Mouse (Mus musculus): ENCODE measurements around the gene Abat. TPM values are rescaled to one million over a fixed set of nuclear protein-coding genes. Genes with fewer than 3 reads are reported as not detected.

The Abat gene
- polyA plus RNA-seq, 1 experiment, result 15.9 TPM

- Histone ChIP-seq H3K4me3 (ENCODE audit: insufficient read depth, low read length) (no peak overlapping the region), H3K4me1 (ENCODE audit: control insufficient read depth, insufficient read depth, low read length) (no peaks in the 10 kb centered on the region), H3K27ac (ENCODE audit: insufficient read depth, low read length) (no peak overlapping the region)
- no peak for TF ChIP-seq CTCF (IDR thresholded peaks at IDR 0.05; ENCODE audit: borderline replicate concordance, insufficient read depth, low read length)
- no peak for TF ChIP-seq POLR2A (IDR thresholded peaks at IDR 0.05; ENCODE audit: low read depth, low read length)
Measured at GRCm38 (mm10) chr16:8570901-8571615, 57.8 kb downstream of the Abat start.

GRCm38 (mm10) chr16:8573041-8573440 is 59.8 kb downstream of the Abat start:
- no peak overlapping the region for H3K27ac ChIP-seq (ENCODE audit: insufficient read depth, low read length)
- TF ChIP-seq CTCF (IDR thresholded peaks at IDR 0.05; ENCODE audit: borderline replicate concordance, insufficient read depth, low read length), result no peak
- TF ChIP-seq POLR2A (IDR thresholded peaks at IDR 0.05; ENCODE audit: low read depth, low read length), result no peak
- H3K4me1 ChIP-seq (ENCODE audit: control insufficient read depth, insufficient read depth, low read length), result no peaks in the 10 kb centered on the region
- no peak overlapping the region for H3K4me3 ChIP-seq (ENCODE audit: insufficient read depth, low read length)

GRCm38 (mm10) chr16:8573751-8574150 is 60.5 kb downstream of the Abat start:
- TF ChIP-seq CTCF (IDR thresholded peaks at IDR 0.05; ENCODE audit: borderline replicate concordance, insufficient read depth, low read length), result no peak
- TF ChIP-seq POLR2A (IDR thresholded peaks at IDR 0.05; ENCODE audit: low read depth, low read length), result no peak
- Histone ChIP-seq H3K27ac (ENCODE audit: insufficient read depth, low read length) (no peak overlapping the region), H3K4me3 (ENCODE audit: insufficient read depth, low read length) (no peak overlapping the region), H3K4me1 (ENCODE audit: control insufficient read depth, insufficient read depth, low read length) (no peaks in the 10 kb centered on the region)

- H3K4me3 ChIP-seq (ENCODE audit: insufficient read depth, low read length), result no peak overlapping the region
- H3K4me1 ChIP-seq (ENCODE audit: control insufficient read depth, insufficient read depth, low read length), result no peaks in the 10 kb centered on the region
- no peak for TF ChIP-seq POLR2A (IDR thresholded peaks at IDR 0.05; ENCODE audit: low read depth, low read length)
- no peak for TF ChIP-seq CTCF (IDR thresholded peaks at IDR 0.05; ENCODE audit: borderline replicate concordance, insufficient read depth, low read length)
- H3K27ac ChIP-seq (ENCODE audit: insufficient read depth, low read length), result no peak overlapping the region
Measured at GRCm38 (mm10) chr16:8574316-8574715, 61.1 kb downstream of the Abat start.

DNA sequence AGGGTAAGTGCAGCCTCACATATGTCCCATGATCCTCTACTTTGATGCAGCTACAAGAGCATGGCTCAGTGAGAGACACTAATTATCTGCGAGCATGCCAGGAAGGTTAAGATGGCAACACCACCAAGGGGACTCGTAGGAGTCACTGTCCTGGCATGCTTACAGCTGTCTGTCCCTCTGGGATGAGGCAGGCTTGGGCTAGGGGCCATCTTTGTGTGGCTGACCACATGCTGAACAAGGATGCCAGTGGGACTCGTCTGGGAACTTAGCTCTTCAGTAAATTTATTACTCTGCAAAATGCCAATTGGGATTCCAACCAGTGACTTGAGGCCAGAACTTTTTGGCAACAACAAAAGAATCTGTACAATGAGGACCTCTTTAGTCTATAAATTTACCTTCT is 62.9 kb downstream of the Abat start:
- TF ChIP-seq CTCF (IDR thresholded peaks at IDR 0.05; ENCODE audit: borderline replicate concordance, insufficient read depth, low read length), result no peak
- TF ChIP-seq POLR2A (IDR thresholded peaks at IDR 0.05; ENCODE audit: low read depth, low read length), result no peak
- no peaks in the 10 kb centered on the region for H3K4me1 ChIP-seq (ENCODE audit: control insufficient read depth, insufficient read depth, low read length)
- H3K4me3 ChIP-seq (ENCODE audit: insufficient read depth, low read length), result no peak overlapping the region
- no peak overlapping the region for H3K27ac ChIP-seq (ENCODE audit: insufficient read depth, low read length)

- H3K4me1 ChIP-seq (ENCODE audit: control insufficient read depth, insufficient read depth, low read length), result no peaks in the 10 kb centered on the region
- H3K27ac ChIP-seq (ENCODE audit: insufficient read depth, low read length), result no peak overlapping the region
- no peak for TF ChIP-seq CTCF (IDR thresholded peaks at IDR 0.05; ENCODE audit: borderline replicate concordance, insufficient read depth, low read length)
- no peak for TF ChIP-seq POLR2A (IDR thresholded peaks at IDR 0.05; ENCODE audit: low read depth, low read length)
- H3K4me3 ChIP-seq (ENCODE audit: insufficient read depth, low read length), result no peak overlapping the region
Measured at GRCm38 (mm10) chr16:8576901-8577300, 63.7 kb downstream of the Abat start.

DNA sequence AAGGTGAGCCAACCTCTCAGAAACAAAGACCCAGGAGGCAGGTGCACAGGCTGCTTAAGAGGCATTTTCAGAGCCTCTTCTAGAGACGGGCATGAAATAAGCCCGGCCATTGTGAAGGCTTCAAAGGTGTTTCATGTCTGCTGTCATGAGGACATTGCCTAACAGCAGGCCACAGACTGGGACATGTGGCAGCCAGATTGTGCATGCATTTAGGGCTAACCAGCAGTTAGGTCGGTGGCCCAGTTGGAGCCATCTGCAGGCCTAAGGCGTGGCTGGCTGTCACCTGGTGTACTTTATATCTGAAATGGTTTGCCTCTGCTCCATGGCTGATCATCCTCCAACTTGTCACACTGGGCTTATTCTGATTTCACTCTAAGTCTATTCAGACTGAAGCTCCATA is 65.1 kb downstream of the Abat start:
- TF ChIP-seq POLR2A (IDR thresholded peaks at IDR 0.05; ENCODE audit: low read depth, low read length) (no peak), CTCF (IDR thresholded peaks at IDR 0.05; ENCODE audit: borderline replicate concordance, insufficient read depth, low read length) (no peak)
- no peaks in the 10 kb centered on the region for H3K4me1 ChIP-seq (ENCODE audit: control insufficient read depth, insufficient read depth, low read length)
- no peak overlapping the region for H3K4me3 ChIP-seq (ENCODE audit: insufficient read depth, low read length)
- H3K27ac ChIP-seq (ENCODE audit: insufficient read depth, low read length), result no peak overlapping the region

- no peaks in the 10 kb centered on the region for H3K4me1 ChIP-seq (ENCODE audit: control insufficient read depth, insufficient read depth, low read length)
- no peak overlapping the region for H3K27ac ChIP-seq (ENCODE audit: insufficient read depth, low read length)
- H3K4me3 ChIP-seq (ENCODE audit: insufficient read depth, low read length), result no peak overlapping the region
- TF ChIP-seq CTCF (IDR thresholded peaks at IDR 0.05; ENCODE audit: borderline replicate concordance, insufficient read depth, low read length), result no peak
- TF ChIP-seq POLR2A (IDR thresholded peaks at IDR 0.05; ENCODE audit: low read depth, low read length), result no peak
Measured at GRCm38 (mm10) chr16:8579546-8579945, 66.3 kb downstream of the Abat start.

- TF ChIP-seq CTCF (IDR thresholded peaks at IDR 0.05; ENCODE audit: borderline replicate concordance, insufficient read depth, low read length) (no peak), POLR2A (IDR thresholded peaks at IDR 0.05; ENCODE audit: low read depth, low read length) (no peak)
- no peak overlapping the region for H3K27ac ChIP-seq (ENCODE audit: insufficient read depth, low read length)
- no peaks in the 10 kb centered on the region for H3K4me1 ChIP-seq (ENCODE audit: control insufficient read depth, insufficient read depth, low read length)
- no peak overlapping the region for H3K4me3 ChIP-seq (ENCODE audit: insufficient read depth, low read length)
Measured at GRCm38 (mm10) chr16:8581661-8582239, 68.5 kb downstream of the Abat start.

DNA sequence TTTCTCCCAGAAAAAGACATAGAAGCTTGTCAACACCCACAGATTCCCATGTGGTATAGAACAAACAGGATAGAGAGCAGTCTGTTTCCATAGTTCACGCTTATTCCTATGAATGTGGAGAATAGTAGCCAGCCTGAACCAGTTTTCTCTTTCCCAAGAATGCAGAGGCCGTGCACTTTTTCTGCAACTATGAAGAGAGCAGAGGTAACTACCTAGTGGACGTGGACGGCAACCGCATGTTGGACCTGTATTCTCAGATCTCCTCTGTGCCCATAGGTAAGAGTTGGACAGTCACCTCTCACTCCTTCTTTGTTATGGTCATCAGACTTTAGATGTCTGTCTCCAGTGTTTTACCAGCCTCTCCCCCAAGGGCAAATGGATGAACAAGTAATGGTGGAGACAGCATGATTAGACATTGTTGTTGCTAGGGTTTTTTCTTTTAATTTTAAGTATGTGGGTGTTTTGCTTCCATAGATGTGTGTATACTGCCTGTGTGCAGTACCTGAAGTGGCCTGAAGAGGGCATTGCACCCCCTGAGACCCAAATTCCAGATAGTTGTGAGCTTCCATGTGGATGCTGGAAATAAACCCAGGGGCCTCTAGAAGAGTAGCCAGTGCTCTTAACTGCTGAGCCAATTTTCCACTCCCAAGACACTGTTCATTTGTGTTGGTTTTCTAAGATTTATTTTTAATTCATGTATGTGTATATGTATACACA is 69.5 kb downstream of the Abat start:
- Histone ChIP-seq H3K27ac (ENCODE audit: insufficient read depth, low read length) (no peak overlapping the region), H3K4me1 (ENCODE audit: control insufficient read depth, insufficient read depth, low read length) (no peaks in the 10 kb centered on the region), H3K4me3 (ENCODE audit: insufficient read depth, low read length) (no peak overlapping the region)
- no peak for TF ChIP-seq POLR2A (IDR thresholded peaks at IDR 0.05; ENCODE audit: low read depth, low read length)
- TF ChIP-seq CTCF (IDR thresholded peaks at IDR 0.05; ENCODE audit: borderline replicate concordance, insufficient read depth, low read length), result no peak
